Mouse (Mus musculus): ENCODE measurements around the gene Nphp1. TPM values are rescaled to one million over a fixed set of nuclear protein-coding genes. Genes with fewer than 3 reads are reported as not detected.

The Nphp1 gene
- polyA plus RNA-seq, 1 experiment from 2014 or later, result 33.5 TPM

DNA sequence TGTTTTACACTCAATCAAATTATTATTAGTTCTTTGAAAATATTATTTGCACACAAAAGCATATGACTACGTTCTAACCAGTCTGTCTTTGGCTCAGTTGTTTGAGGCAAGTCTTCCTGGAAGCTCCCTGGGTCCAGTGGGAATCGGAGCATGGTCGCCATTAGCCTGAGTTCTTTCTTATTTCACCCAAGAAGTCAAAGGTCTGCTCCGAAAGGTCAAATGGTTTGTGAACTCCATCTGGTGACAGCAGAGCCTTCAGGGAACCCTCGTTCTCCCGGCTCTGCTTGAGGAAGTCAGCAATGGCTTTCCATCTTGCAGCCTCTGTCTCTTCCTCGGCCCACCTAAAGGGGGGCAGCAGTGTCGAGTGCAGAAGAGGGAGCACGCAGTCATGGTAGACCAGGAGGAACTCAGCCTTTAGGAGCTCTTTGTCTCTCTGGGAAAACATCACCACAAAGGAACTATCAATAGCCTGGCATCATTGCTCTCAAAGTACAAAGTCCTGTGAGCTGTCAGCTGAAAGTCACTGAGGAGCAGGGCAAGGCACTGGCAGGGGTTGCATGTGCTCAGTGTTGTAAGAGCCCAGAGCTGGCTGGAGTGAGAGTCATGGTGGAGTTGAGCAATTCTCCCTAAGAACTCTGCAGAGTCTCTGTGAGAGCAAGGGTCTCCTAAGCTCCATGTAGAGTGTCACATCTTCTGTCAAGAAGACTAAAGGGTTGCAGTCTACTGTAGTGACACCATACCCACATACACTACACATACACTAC lies 47.8 kb downstream of the Nphp1 start:
- WGBS, result 68% methylated on average over 9 of the region's 9 CpGs
- Histone ChIP-seq H3K27me3 (no peaks in the 10 kb centered on the region), H3K9ac (no peak overlapping the region), H3K4me1 (no peaks in the 10 kb centered on the region), H3K4me2 (replicated peaks) (no peak overlapping the region), H3K36me3 (peaks cover 7% of the 10 kb centered on the region), H3K9me3 (no peaks in the 10 kb centered on the region), H3K27ac (no peak overlapping the region), H3K4me3 (no peak overlapping the region)
- ATAC-seq (ENCODE audit: low FRiP score, low read depth), result no peak

DNA sequence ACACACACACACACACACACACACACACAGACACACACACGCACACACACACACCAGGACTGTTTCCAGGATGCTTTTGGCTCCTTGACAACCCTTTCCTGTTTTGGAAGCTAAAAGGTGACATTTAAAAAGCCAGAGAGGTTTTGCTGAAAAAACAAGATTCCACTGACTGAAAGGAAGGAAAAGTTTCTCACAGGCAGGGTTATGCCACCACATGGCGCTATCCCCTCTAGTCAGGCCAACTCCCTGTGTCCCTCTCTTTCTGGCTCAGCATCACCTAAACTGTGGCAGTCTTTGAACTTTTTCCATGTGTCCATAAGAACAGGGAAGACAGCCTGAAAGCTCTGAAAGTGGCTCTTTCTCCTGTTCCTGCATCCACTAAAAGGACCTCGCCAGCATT lies 50.8 kb downstream of the Nphp1 start:
- no peak overlapping the region for H3K27ac ChIP-seq
- no peak overlapping the region for H3K4me2 ChIP-seq (replicated peaks)
- H3K4me1 ChIP-seq, result 0 out of 2 replicates have a peak, but pooled peaks cover 3% of the 10 kb centered on the region
- H3K9ac ChIP-seq, result no peak overlapping the region
- no peak for ATAC-seq (ENCODE audit: low FRiP score, low read depth)
- H3K27me3 ChIP-seq, result no peaks in the 10 kb centered on the region
- WGBS, result 77% methylated on average over 3 of the region's 3 CpGs
- H3K9me3 ChIP-seq, result no peaks in the 10 kb centered on the region
- H3K36me3 ChIP-seq, result peaks cover 7% of the 10 kb centered on the region
- H3K4me3 ChIP-seq, result no peak overlapping the region

GRCm38 (mm10) chr2:127736631-127737209 lies 52.0 kb downstream of the Nphp1 start:
- no peak overlapping the region for H3K4me3 ChIP-seq
- H3K27me3 ChIP-seq, result no peaks in the 10 kb centered on the region
- no peak for ATAC-seq (ENCODE audit: low FRiP score, low read depth)
- WGBS, result 80% methylated on average over 6 of the region's 6 CpGs
- no peak overlapping the region for H3K9ac ChIP-seq
- H3K4me2 ChIP-seq (replicated peaks), result no peak overlapping the region
- no peak overlapping the region for H3K27ac ChIP-seq
- no peaks in the 10 kb centered on the region for H3K9me3 ChIP-seq
- H3K36me3 ChIP-seq, result peaks cover 4% of the 10 kb centered on the region; the same call in 1 of the 2 replicates
- H3K4me1 ChIP-seq, result 0 out of 2 replicates have a peak, but pooled peaks cover 3% of the 10 kb centered on the region

DNA sequence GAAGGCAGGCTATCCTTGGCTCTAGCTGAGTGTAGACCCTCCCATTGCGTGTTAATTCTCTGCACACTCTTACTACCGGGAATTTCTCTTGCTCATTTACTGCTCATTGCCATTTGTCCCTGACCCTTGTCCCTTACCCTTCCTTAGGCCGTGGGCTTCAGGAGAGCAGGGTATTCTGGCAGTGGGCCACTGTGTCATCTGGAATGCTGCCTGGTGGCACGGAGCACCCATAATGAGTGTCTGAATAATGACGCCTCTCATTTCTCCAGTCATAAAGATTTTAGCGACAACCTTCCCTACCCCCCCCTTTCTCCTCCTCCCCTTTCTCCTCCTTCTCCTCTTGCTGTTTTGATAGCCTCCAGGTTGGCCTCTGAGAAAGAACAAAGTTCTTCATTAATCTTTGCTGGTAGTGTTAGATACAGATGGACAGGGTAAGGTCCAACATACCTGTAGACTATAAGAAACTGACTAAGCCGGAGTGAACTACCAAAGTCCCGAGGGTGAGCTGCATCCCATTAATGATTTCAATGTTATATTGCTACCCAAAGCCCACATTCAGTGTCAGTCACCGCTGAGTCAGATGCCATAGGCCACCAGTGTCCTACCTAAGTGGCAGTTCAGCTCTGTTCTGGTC lies 53.1 kb downstream of the Nphp1 start:
- Histone ChIP-seq H3K9ac (no peak overlapping the region), H3K27ac (no peak overlapping the region), H3K4me2 (replicated peaks) (no peak overlapping the region), H3K27me3 (peaks cover 4% of the 10 kb centered on the region), H3K4me3 (no peak overlapping the region), H3K36me3 (no peaks in the 10 kb centered on the region), H3K9me3 (no peaks in the 10 kb centered on the region), H3K4me1 (peaks cover 6% of the 10 kb centered on the region)
- ATAC-seq (ENCODE audit: low FRiP score, low read depth), result no peak
- 56% methylated on average over 9 of the region's 9 CpGs for WGBS

DNA sequence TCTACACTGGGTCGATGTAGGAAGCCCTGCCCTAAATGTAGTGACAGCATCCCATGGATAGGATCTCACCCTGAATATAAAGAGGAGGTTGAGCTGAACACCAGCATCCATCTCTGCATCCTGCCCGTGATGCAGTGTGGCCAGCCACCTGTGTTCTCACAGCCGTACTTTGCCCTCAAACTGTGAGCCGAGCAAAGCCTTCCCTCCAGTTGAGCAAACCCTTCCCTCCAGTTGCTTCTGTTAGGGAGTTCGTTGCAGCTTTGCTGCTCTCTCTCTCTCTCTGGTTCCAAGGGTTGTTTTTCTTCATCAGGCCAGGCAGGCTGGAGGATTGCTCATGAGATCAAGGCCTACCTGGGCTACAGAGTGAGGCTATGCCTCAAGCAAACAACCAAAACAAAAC lies 53.8 kb downstream of the Nphp1 start:
- 74% methylated on average over 5 of the region's 5 CpGs for WGBS
- Histone ChIP-seq H3K4me1 (peaks cover 13% of the 10 kb centered on the region), H3K9ac (no peak overlapping the region), H3K4me3 (no peak overlapping the region), H3K36me3 (no peaks in the 10 kb centered on the region), H3K27me3 (peaks cover 12% of the 10 kb centered on the region), H3K4me2 (replicated peaks) (no peak overlapping the region), H3K9me3 (no peaks in the 10 kb centered on the region), H3K27ac (no peak overlapping the region)
- no peak for ATAC-seq (ENCODE audit: low FRiP score, low read depth)

GRCm38 (mm10) chr2:127730301-127730997 lies 58.2 kb downstream of the Nphp1 start:
- no peaks in the 10 kb centered on the region for H3K9me3 ChIP-seq
- H3K4me2 ChIP-seq (replicated peaks), result no peak overlapping the region
- no peak overlapping the region for H3K4me3 ChIP-seq
- H3K9ac ChIP-seq, result no peak overlapping the region
- H3K27ac ChIP-seq, result no peak overlapping the region
- 47% methylated on average over 7 of the region's 7 CpGs for WGBS
- no peaks in the 10 kb centered on the region for H3K36me3 ChIP-seq
- peak; percentile 11; the same call in 1 of the 2 replicates for ATAC-seq (ENCODE audit: low FRiP score, low read depth)
- peaks cover 20% of the 10 kb centered on the region for H3K27me3 ChIP-seq
- peaks cover 27% of the 10 kb centered on the region for H3K4me1 ChIP-seq

GRCm38 (mm10) chr2:127729671-127730070 lies 59.0 kb downstream of the Nphp1 start, which contains the start of gene Mall:
Mall (minus strand) TSS chr2:127729932.
- H3K9ac ChIP-seq, result peak within 1 kb of the TSS; percentile 58
- H3K4me3 ChIP-seq, result peak within 1 kb of the TSS; percentile 34
- H3K27me3 ChIP-seq, result peaks cover 20% of the 10 kb centered on the region
- H3K27ac ChIP-seq, result no peak within 1 kb of the TSS
- H3K4me1 ChIP-seq, result peaks cover 25% of the 10 kb centered on the region
- no peak for ATAC-seq (ENCODE audit: low FRiP score, low read depth)
- H3K9me3 ChIP-seq, result no peaks in the 10 kb centered on the region
- 2% methylated on average over 26 of the region's 26 CpGs for WGBS
- no peaks in the 10 kb centered on the region for H3K36me3 ChIP-seq
- peak within 1 kb of the TSS; percentile 62 for H3K4me2 ChIP-seq (replicated peaks)

- Histone ChIP-seq H3K9ac (no peak overlapping the region), H3K9me3 (no peaks in the 10 kb centered on the region), H3K4me3 (peak overlapping the region; percentile 34), H3K27ac (no peak overlapping the region), H3K27me3 (peaks cover 20% of the 10 kb centered on the region), H3K4me2 (replicated peaks) (peak overlapping the region; percentile 62), H3K4me1 (peaks cover 25% of the 10 kb centered on the region), H3K36me3 (no peaks in the 10 kb centered on the region)
- 26% methylated on average over 15 of the region's 15 CpGs for WGBS
- no peak for ATAC-seq (ENCODE audit: low FRiP score, low read depth)
Measured at GRCm38 (mm10) chr2:127728661-127729450, 59.8 kb downstream of the Nphp1 start.

- H3K9ac ChIP-seq, result no peak overlapping the region
- no peak for ATAC-seq (ENCODE audit: low FRiP score, low read depth)
- H3K27me3 ChIP-seq, result peaks cover 20% of the 10 kb centered on the region
- no peak overlapping the region for H3K27ac ChIP-seq
- H3K4me1 ChIP-seq, result peaks cover 30% of the 10 kb centered on the region
- no peaks in the 10 kb centered on the region for H3K36me3 ChIP-seq
- H3K4me3 ChIP-seq, result no peak overlapping the region
- H3K9me3 ChIP-seq, result no peaks in the 10 kb centered on the region
- WGBS, result 79% methylated on average over 6 of the region's 6 CpGs
- no peak overlapping the region for H3K4me2 ChIP-seq (replicated peaks)
Measured at GRCm38 (mm10) chr2:127728146-127728545, 60.6 kb downstream of the Nphp1 start.

GRCm38 (mm10) chr2:127723193-127723592 lies 65.5 kb downstream of the Nphp1 start:
- no peaks in the 10 kb centered on the region for H3K36me3 ChIP-seq
- H3K27me3 ChIP-seq, result no peaks in the 10 kb centered on the region
- no peak overlapping the region for H3K4me3 ChIP-seq
- H3K9me3 ChIP-seq, result no peaks in the 10 kb centered on the region
- no peak for ATAC-seq (ENCODE audit: low FRiP score, low read depth)
- H3K4me2 ChIP-seq (replicated peaks), result no peak overlapping the region
- H3K9ac ChIP-seq, result no peak overlapping the region
- peaks cover 24% of the 10 kb centered on the region for H3K4me1 ChIP-seq
- 61% methylated on average over 4 of the region's 4 CpGs for WGBS
- H3K27ac ChIP-seq, result peak overlapping the region; percentile 82

DNA sequence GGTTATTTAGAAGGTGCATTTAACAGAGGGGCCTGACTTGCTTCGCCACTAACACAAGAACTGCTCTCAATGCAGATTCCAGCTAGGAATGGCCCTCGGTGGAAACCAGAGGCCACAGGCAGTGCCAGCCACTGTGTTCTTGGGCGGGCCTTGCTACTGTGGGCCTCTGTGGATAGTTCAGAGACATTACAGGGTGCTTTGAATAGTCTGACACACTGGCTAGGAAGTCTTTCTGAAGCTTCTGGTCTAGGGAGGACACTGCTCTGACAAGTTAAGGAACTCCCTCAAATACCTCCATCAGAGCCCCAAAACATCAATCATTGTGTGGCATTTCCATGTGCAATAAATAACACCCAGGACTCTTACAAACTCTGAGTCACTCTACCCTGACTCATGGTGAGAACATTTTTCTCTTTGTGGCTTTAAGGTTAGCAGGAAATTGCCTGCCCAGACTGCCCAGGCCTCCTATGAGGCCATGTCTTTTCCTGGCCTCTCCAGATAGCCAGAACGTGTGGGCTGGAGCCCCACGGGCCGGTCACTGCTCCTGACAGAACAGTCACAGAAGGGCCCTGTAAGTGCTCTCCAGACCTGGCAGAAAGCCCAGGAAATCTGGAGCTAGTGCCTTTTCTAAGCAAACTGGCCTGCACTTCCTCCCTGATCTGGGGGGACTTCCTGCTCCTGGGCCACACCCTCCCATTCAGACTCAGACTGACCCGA lies 66.4 kb downstream of the Nphp1 start:
- Histone ChIP-seq H3K4me2 (replicated peaks) (no peak overlapping the region), H3K4me3 (no peak overlapping the region), H3K9me3 (no peaks in the 10 kb centered on the region), H3K27me3 (no peaks in the 10 kb centered on the region), H3K9ac (no peak overlapping the region), H3K4me1 (peaks cover 24% of the 10 kb centered on the region), H3K36me3 (no peaks in the 10 kb centered on the region), H3K27ac (peak overlapping the region; percentile 82)
- peak; percentile 66 for ATAC-seq (ENCODE audit: low FRiP score, low read depth)
- WGBS, result 34% methylated on average over 7 of the region's 7 CpGs
